Mouse (Mus musculus) cerebellum, adult 2 months (tissue): ENCODE measurements around the gene Galnt6.

ENCODE experiments used
- CTCF ChIP-seq: fragments of 200-500 bp; IDR thresholded peaks from 2 replicates; pipeline ENCODE4 v1.5.1; 2011; ENCODE audit warnings: low read depth, mild to moderate bottlenecking, control low read depth, low read length, moderate library complexity, borderline replicate concordance; ENCODE audit not compliant: insufficient read depth
- POLR2A ChIP-seq: fragments of 200-500 bp; IDR thresholded peaks from 2 replicates; pipeline ENCODE4 v1.6.1; 2011; ENCODE audit warnings: low read length, control low read depth, borderline replicate concordance; ENCODE audit not compliant: insufficient read depth

DNA sequence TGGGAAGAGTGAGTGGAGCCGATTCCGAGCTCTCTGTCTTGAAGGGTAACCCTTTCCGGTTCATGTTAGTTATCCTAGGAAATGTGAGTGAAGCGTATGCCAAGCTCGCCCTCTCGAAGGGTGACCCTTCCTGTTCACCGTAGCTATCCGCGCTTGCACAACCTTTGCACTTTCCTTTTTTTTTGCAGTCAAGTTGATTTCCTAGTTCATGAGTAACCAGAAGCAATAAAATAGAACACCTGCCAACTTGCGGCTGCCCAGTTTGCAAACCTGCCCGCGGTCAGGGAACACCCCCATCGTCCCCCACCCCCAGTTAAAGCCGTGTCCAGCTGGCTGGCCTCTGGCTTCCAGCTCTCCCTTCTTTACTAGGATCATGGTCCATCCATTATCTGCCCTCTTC, 50.2 kb downstream of the Galnt6 start:
- TF ChIP-seq POLR2A = no peak
- no peak for TF ChIP-seq CTCF
